Mouse (Mus musculus) MEL (cell line): ENCODE measurements around the gene Spaca9. TPM values are rescaled to one million over a fixed set of nuclear protein-coding genes. Genes with fewer than 3 reads are reported as not detected.

Experiments used
- DNase-seq: peaks from one replicate; pipeline ENCODE4 v3.0.0; 2011; ENCODE audit warnings: low read depth, low spot score
- H3K27ac ChIP-seq: 2 replicates; pipeline ENCODE4 v1.5.1; 2012; ENCODE audit warnings: low read depth, mild to moderate bottlenecking, control low read depth, low read length, moderate library complexity; ENCODE audit not compliant: control insufficient read depth
- H3K27me3 ChIP-seq, 2 experiments: fragments of 150-350 bp in 1 of 2; sonication (generic) in 1 of 2; 2 replicates each; pipeline ENCODE4 v1.6.1; 2012; ENCODE audit warnings: low read length in 2 of 2, mild to moderate bottlenecking in 2 of 2, improper control_type of control experiment in 1 of 2, moderate library complexity in 1 of 2; ENCODE audit not compliant: insufficient read depth in 2 of 2, control insufficient read depth in 1 of 2
- H3K36me3 ChIP-seq, 2 experiments: 2 replicates each; pipeline ENCODE4 v1.6.1; 2012 to 2014; ENCODE audit warnings: low read length in 2 of 2, improper control_type of control experiment in 1 of 2, inconsistent platforms in 1 of 2, mild to moderate bottlenecking in 1 of 2; ENCODE audit not compliant: insufficient read depth in 2 of 2, control insufficient read depth in 1 of 2
- H3K4me1 ChIP-seq, 2 experiments: fragments of 150-350 bp in 1 of 2; sonication (generic) in 1 of 2; 2 replicates each; pipeline ENCODE4 v1.6.1; 2012; ENCODE audit warnings: low read length in 2 of 2, improper control_type of control experiment in 1 of 2, mild to moderate bottlenecking in 1 of 2; ENCODE audit not compliant: insufficient read depth in 2 of 2, control insufficient read depth in 1 of 2
- H3K4me3 ChIP-seq, 2 experiments: fragments of 150-350 bp in 1 of 2; sonication (generic) in 1 of 2; 2 replicates each; pipeline ENCODE4 v1.5.1; 2012; ENCODE audit warnings: low read depth in 2 of 2, low read length in 2 of 2, mild to moderate bottlenecking in 2 of 2, moderate library complexity in 2 of 2, control low read depth in 1 of 2, improper control_type of control experiment in 1 of 2; ENCODE audit not compliant: control insufficient read depth in 1 of 2, insufficient read depth in 1 of 2
- H3K79me2 ChIP-seq: 2 replicates; pipeline ENCODE4 v1.6.1; 2012; ENCODE audit warnings: mild to moderate bottlenecking, low read length, moderate library complexity; ENCODE audit not compliant: control insufficient read depth, poor library complexity, insufficient read depth
- H3K9ac ChIP-seq: 2 replicates; pipeline ENCODE4 v1.6.1; 2012; ENCODE audit warnings: low read depth, mild to moderate bottlenecking, control low read depth, low read length, moderate library complexity; ENCODE audit not compliant: control insufficient read depth, poor library complexity, severe bottlenecking
- H3K9me3 ChIP-seq: fragments of 150-350 bp; sonication (generic); replicated peaks from 2 replicates; pipeline ENCODE4 v1.6.1; 2012; ENCODE audit warnings: mild to moderate bottlenecking, low read length, improper control_type of control experiment, moderate library complexity; ENCODE audit not compliant: insufficient read depth
- BHLHE40 ChIP-seq: IDR thresholded peaks from 2 replicates; pipeline ENCODE4 v1.6.1; 2012; ENCODE audit warnings: low read depth, mild to moderate bottlenecking, inconsistent platforms, low read length, improper control_type of control experiment, borderline replicate concordance
- CHD1 ChIP-seq: IDR thresholded peaks from 2 replicates; pipeline ENCODE4 v1.6.1; 2012; ENCODE audit warnings: low read depth, mild to moderate bottlenecking, inconsistent platforms, low read length, improper control_type of control experiment
- CHD2 ChIP-seq: IDR thresholded peaks from 2 replicates; pipeline ENCODE4 v1.6.1; 2011; ENCODE audit warnings: low read length, improper control_type of control experiment
- CTCF ChIP-seq, 3 experiments: IDR thresholded peaks in 2 of 3; conservative IDR thresholded peaks in 1 of 3; 2 replicates each; pipeline ENCODE4 v1.5.1; 2011 to 2012; ENCODE audit warnings: low read length in 3 of 3, low read depth in 2 of 3, mild to moderate bottlenecking in 2 of 3, improper control_type of control experiment in 1 of 3, inconsistent platforms in 1 of 3, mixed read lengths in 1 of 3, moderate library complexity in 1 of 3; ENCODE audit not compliant: control insufficient read depth in 1 of 3, insufficient read depth in 1 of 3, poor library complexity in 1 of 3, severe bottlenecking in 1 of 3
- EP300 ChIP-seq, 2 experiments: IDR thresholded peaks; 2 replicates each; pipeline ENCODE4 v1.6.1; 2011; ENCODE audit warnings: improper control_type of control experiment in 2 of 2, low read length in 2 of 2, low read depth in 1 of 2, mild to moderate bottlenecking in 1 of 2
- ETS1 ChIP-seq: IDR thresholded peaks from 2 replicates; pipeline ENCODE4 v1.6.1; 2012; ENCODE audit warnings: low read depth, mild to moderate bottlenecking, inconsistent platforms, low read length, improper control_type of control experiment, moderate library complexity
- GATA1 ChIP-seq: IDR thresholded peaks from 2 replicates; pipeline ENCODE4 v1.6.1; 2011; ENCODE audit warnings: low read depth, low read length, improper control_type of control experiment
- HCFC1 ChIP-seq: IDR thresholded peaks from 2 replicates; pipeline ENCODE4 v1.6.1; 2012; ENCODE audit warnings: low read depth, mild to moderate bottlenecking, inconsistent platforms, low read length, improper control_type of control experiment, moderate library complexity
- JUND ChIP-seq: IDR thresholded peaks from 2 replicates; pipeline ENCODE4 v1.6.1; 2011; ENCODE audit warnings: low read depth, mild to moderate bottlenecking, improper control_type of control experiment, low read length
- MAX ChIP-seq: IDR thresholded peaks from 2 replicates; pipeline ENCODE4 v1.6.1; 2011; ENCODE audit warnings: low read length, improper control_type of control experiment
- MAZ ChIP-seq: IDR thresholded peaks from 2 replicates; pipeline ENCODE4 v1.6.1; 2012; ENCODE audit warnings: low read depth, mild to moderate bottlenecking, inconsistent platforms, low read length, improper control_type of control experiment
- MYB ChIP-seq: IDR thresholded peaks from 2 replicates; pipeline ENCODE4 v1.6.1; 2011; ENCODE audit warnings: mild to moderate bottlenecking, low read depth, low read length, improper control_type of control experiment
- MYC ChIP-seq: IDR thresholded peaks from 2 replicates; pipeline ENCODE4 v1.6.1; 2011; ENCODE audit warnings: low read depth, mild to moderate bottlenecking, low read length, improper control_type of control experiment, moderate library complexity
- NELFE ChIP-seq: IDR thresholded peaks from 2 replicates; pipeline ENCODE4 v1.6.1; 2011; ENCODE audit warnings: low read depth, low read length, improper control_type of control experiment
- POLR2AphosphoS2 ChIP-seq: IDR thresholded peaks from 2 replicates; pipeline ENCODE4 v1.6.1; 2011; ENCODE audit warnings: low read length, improper control_type of control experiment
- POLR2AphosphoS5 ChIP-seq: IDR thresholded peaks from 2 replicates; pipeline ENCODE4 v1.6.1; 2012; ENCODE audit warnings: low read depth, borderline replicate concordance, mild to moderate bottlenecking, inconsistent platforms, low read length, moderate library complexity, mixed read lengths
- RCOR1 ChIP-seq: IDR thresholded peaks from 2 replicates; pipeline ENCODE4 v1.6.1; 2012; ENCODE audit warnings: low read depth, mild to moderate bottlenecking, inconsistent platforms, low read length, improper control_type of control experiment
- TAL1 ChIP-seq: IDR thresholded peaks from 2 replicates; pipeline ENCODE4 v1.6.1; 2012; ENCODE audit warnings: mild to moderate bottlenecking, inconsistent platforms, low read length, moderate library complexity, mixed read lengths
- UBTF ChIP-seq: IDR thresholded peaks from 2 replicates; pipeline ENCODE4 v1.6.1; 2012; ENCODE audit warnings: low read depth, mild to moderate bottlenecking, inconsistent platforms, low read length, improper control_type of control experiment, moderate library complexity, borderline replicate concordance; ENCODE audit not compliant: insufficient read depth
- USF1 ChIP-seq: IDR thresholded peaks from 2 replicates; pipeline ENCODE4 v1.6.1; 2014; ENCODE audit warnings: low read depth, mild to moderate bottlenecking, inconsistent platforms, low read length, improper control_type of control experiment, moderate library complexity
- ZMIZ1 ChIP-seq: IDR thresholded peaks from 2 replicates; pipeline ENCODE4 v1.6.1; 2012; ENCODE audit warnings: low read depth, mild to moderate bottlenecking, inconsistent platforms, low read length, improper control_type of control experiment, moderate library complexity
- polyA plus RNA-seq, 2 experiments: library from polyadenylated mRNA; stranded (reverse) in 1 of 2; unstranded in 1 of 2; fragments of >175 nt in 1 of 2; fragments of >200 nt in 1 of 2; gene quantifications; 2 replicates each; pipeline versions ENCODE4 v1.2.1 to v1.2.4; 2012; ENCODE audit warnings: low replicate concordance in 2 of 2, low read depth in 1 of 2; ENCODE audit not compliant: insufficient read length in 2 of 2, insufficient read depth in 1 of 2, missing spikeins in 1 of 2
- total RNA-seq: library from RNA; depleted of rRNA; stranded (reverse); fragments of 300-350 nt; gene quantifications from 2 replicates; pipeline ENCODE4 v1.2.3, GENCODE M21; 2012

Gene Spaca9
- total and polyA plus RNA-seq, 3 experiments: 0.92 to 5.4 TPM; not detected in 1

DNA sequence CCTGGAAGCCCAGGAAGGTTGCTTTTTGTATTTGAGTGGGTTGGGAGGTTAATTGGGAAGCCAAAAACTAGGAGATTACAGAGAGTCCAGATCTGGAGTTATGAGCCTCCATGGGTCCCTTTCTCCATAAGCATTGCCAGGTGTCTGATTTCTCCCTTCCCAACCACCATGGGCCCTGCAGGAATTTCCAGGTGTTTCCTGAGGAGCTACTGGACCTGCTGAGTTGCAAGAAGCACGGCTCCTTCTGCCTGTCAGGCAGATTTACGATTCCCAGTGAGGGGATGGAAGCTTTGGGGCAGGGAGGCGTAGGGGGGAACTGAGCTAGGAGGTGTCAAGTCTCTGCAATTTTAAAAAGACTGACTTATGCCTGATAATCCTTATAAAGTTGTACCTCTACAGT is 33.7 kb downstream of the Spaca9 start:
- Histone ChIP-seq H3K27me3 (no peaks in the 10 kb centered on the region), H3K27ac (no peak overlapping the region), H3K4me1 (no peaks in the 10 kb centered on the region), H3K36me3 (peaks cover 0 to 9% of the 10 kb centered on the region in 2 experiments; a peak in 2 of 4 replicates), H3K9me3 (no peaks in the 10 kb centered on the region), H3K4me3 (no peak overlapping the region), H3K9ac (no peak overlapping the region), H3K79me2 (no peaks in the 10 kb centered on the region)
- TF ChIP-seq MAZ: no peak
- TF ChIP-seq TAL1: no peak
- no peak for TF ChIP-seq CHD1
- no peak for TF ChIP-seq HCFC1
- no peak for TF ChIP-seq CHD2
- TF ChIP-seq GATA1: no peak
- TF ChIP-seq EP300 (IDR thresholded peaks at IDR 0.05; ENCODE audit: low read depth in 1 of 2, low read length in 2 of 2): no peak
- no peak for TF ChIP-seq CTCF (IDR thresholded peaks at IDR 0.05 in 2 of 3, conservative IDR thresholded peaks at IDR 0.05 in 1 of 3; ENCODE audit: control insufficient read depth in 1 of 3, insufficient read depth in 1 of 3, low read depth in 2 of 3, low read length in 3 of 3, poor library complexity in 1 of 3, severe bottlenecking in 1 of 3)
- TF ChIP-seq ZMIZ1: no peak
- no peak for DNase-seq

DNA sequence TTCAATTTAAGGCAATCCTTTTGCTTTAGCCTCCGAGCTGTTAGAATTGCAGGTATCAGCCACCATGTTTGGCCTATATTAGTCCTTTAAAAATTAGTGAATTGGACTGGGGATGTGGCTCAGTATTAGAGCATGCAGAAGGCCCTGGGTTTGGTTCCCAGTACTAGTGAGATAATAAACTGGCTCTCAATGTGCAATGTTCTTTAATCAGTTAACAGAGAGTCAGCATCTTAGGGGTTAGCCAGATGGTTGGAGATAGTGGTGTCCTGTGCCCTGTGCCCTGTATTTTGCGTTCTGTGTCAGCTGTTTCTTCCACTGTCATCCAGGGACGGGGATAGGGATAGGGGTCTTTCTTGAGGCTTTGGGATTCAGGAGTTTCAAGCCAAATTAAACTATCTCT is 36.6 kb downstream of the Spaca9 start:
- Histone ChIP-seq H3K4me3 (no peak overlapping the region), H3K79me2 (no peaks in the 10 kb centered on the region), H3K27ac (no peak overlapping the region), H3K9me3 (no peaks in the 10 kb centered on the region), H3K27me3 (no peaks in the 10 kb centered on the region), H3K4me1 (no peaks in the 10 kb centered on the region), H3K36me3 (peaks cover 0 to 9% of the 10 kb centered on the region in 2 experiments; a peak in 1 of 4 replicates), H3K9ac (no peak overlapping the region)
- TF ChIP-seq MYC (no peak), POLR2AphosphoS2 (no peak), TAL1 (no peak), ZMIZ1 (no peak), RCOR1 (no peak)
- no peak for DNase-seq

- no peak overlapping the region for H3K27ac ChIP-seq
- DNase-seq: no peak
- H3K4me3 ChIP-seq: no peak overlapping the region
Observed at GRCm38 (mm10) chr2:28656216-28656615, 43.3 kb downstream of the Spaca9 start.

More at GRCm38 (mm10) chr2:28656216-28656615, 43.3 kb downstream of the Spaca9 start:
- H3K4me1 ChIP-seq: no peaks in the 10 kb centered on the region
- no peaks in the 10 kb centered on the region for H3K9me3 ChIP-seq
- peaks cover 0 to 3% of the 10 kb centered on the region in 2 experiments; a peak in 1 of 4 replicates for H3K36me3 ChIP-seq
- H3K79me2 ChIP-seq: peaks cover 2% of the 10 kb centered on the region; the same call in 1 of the 2 replicates
- no peak overlapping the region for H3K9ac ChIP-seq
- H3K27me3 ChIP-seq: no peaks in the 10 kb centered on the region
- TF ChIP-seq MAX (no peak), EP300 (IDR thresholded peaks at IDR 0.05; ENCODE audit: low read depth in 1 of 2, low read length in 2 of 2) (no peak), USF1 (no peak), JUND (no peak), MYB (no peak), UBTF (no peak), BHLHE40 (no peak), ZMIZ1 (no peak), TAL1 (no peak), ETS1 (no peak), POLR2AphosphoS5 (no peak), POLR2AphosphoS2 (no peak), NELFE (no peak)
